In genomic region chr11:116671112-116671844, GRCm38 (mm10) we compare ENCODE assay signal across 7 mouse cellular contexts. TPM values are rescaled to one million over a fixed set of nuclear protein-coding genes. Genes with fewer than 3 reads are reported as not detected.
DNase-seq lines count a peak whose midpoint lies in the region; ATAC-seq and TF ChIP-seq lines count a peak whose summit lies in the region.

No protein-coding gene starts in this region.

- H3K27me3 ChIP-seq in intestine, postnatal 0 days (replicated peaks; ENCODE audit: control insufficient read depth, insufficient read depth, low read length) = no peaks in the 10 kb centered on the region
- no peaks in the 10 kb centered on the region for H3K27me3 ChIP-seq in midbrain, embryonic 12.5 days
- H3K27me3 ChIP-seq in small intestine, adult 2 months (ENCODE audit: control insufficient read depth, insufficient read depth, low read length) = no peaks in the 10 kb centered on the region

- peak; percentile 98 for DNase-seq in adrenal gland, adult 8-10 months
- peak; percentile 97 for DNase-seq in embryo, embryonic 9.5 days (ENCODE audit: extremely low spot score)
- DNase-seq in gastrocnemius, postnatal 4 days (ENCODE audit: low spot score in 2 of 2) = peak; percentile 94 to 97
- peak; percentile 98 for DNase-seq in left cerebral cortex, postnatal 4 days

- H3K9ac ChIP-seq in intestine, postnatal 0 days (ENCODE audit: low read depth, low read length) = peak overlapping the region; percentile 72
- peak overlapping the region; percentile 84 for H3K9ac ChIP-seq in midbrain, embryonic 12.5 days (replicated peaks)

- TF ChIP-seq POLR2A in small intestine, adult 2 months (IDR thresholded peaks at IDR 0.05; ENCODE audit: low read depth, low read length) = peak; percentile 76

- WGBS in intestine, postnatal 0 days = 2% methylated on average over 45 of the region's 45 CpGs
- WGBS in midbrain, embryonic 12.5 days = 1% methylated on average over 45 of the region's 45 CpGs
- WGBS in small intestine, adult 2 months = under 1% methylated on average over 45 of the region's 45 CpGs

- ATAC-seq in intestine, postnatal 0 days = peak; percentile 84
- peak; percentile 87 for ATAC-seq in midbrain, embryonic 12.5 days (ENCODE audit: low FRiP score, low read depth)

- peaks cover 9% of the 10 kb centered on the region for H3K4me1 ChIP-seq in intestine, postnatal 0 days (replicated peaks; ENCODE audit: control insufficient read depth, insufficient read depth, low read length)
- peaks cover 31% of the 10 kb centered on the region for H3K4me1 ChIP-seq in midbrain, embryonic 12.5 days
- peaks cover 17% of the 10 kb centered on the region; the same call in 1 of the 2 replicates for H3K4me1 ChIP-seq in small intestine, adult 2 months (ENCODE audit: control insufficient read depth, insufficient read depth, insufficient read length, low read length)

- H3K9me3 ChIP-seq in intestine, postnatal 0 days (ENCODE audit: control insufficient read depth) = no peaks in the 10 kb centered on the region
- no peaks in the 10 kb centered on the region for H3K9me3 ChIP-seq in midbrain, embryonic 12.5 days

- intact Hi-C loops in left cerebral cortex, postnatal 4 days (cut with DNase I) = no loop called here

- peak overlapping the region; percentile 58 for H3K4me3 ChIP-seq in intestine, postnatal 0 days (ENCODE audit: low read depth, low read length)
- H3K4me3 ChIP-seq in midbrain, embryonic 12.5 days = peak overlapping the region; percentile 70
- H3K4me3 ChIP-seq in small intestine, adult 2 months (ENCODE audit: low read depth, low read length) = peak overlapping the region; percentile 89

- peak overlapping the region; percentile 74 for H3K27ac ChIP-seq in intestine, postnatal 0 days (ENCODE audit: low read depth, low read length)
- H3K27ac ChIP-seq in midbrain, embryonic 12.5 days (replicated peaks) = peak overlapping the region; percentile 43
- peak overlapping the region; percentile 64 for H3K27ac ChIP-seq in small intestine, adult 2 months (ENCODE audit: insufficient read depth, low read depth, low read length)

- H3K4me2 ChIP-seq in intestine, postnatal 0 days (replicated peaks; ENCODE audit: low read depth) = peak overlapping the region; percentile 77
- peak overlapping the region; percentile 91 for H3K4me2 ChIP-seq in midbrain, embryonic 12.5 days (replicated peaks)

- peaks cover 33% of the 10 kb centered on the region for H3K36me3 ChIP-seq in intestine, postnatal 0 days (ENCODE audit: control insufficient read depth, insufficient read depth)
- peaks cover 31% of the 10 kb centered on the region for H3K36me3 ChIP-seq in midbrain, embryonic 12.5 days
- peaks cover 26% of the 10 kb centered on the region for H3K36me3 ChIP-seq in small intestine, adult 2 months (ENCODE audit: control insufficient read depth, insufficient read depth, low read length)

- peak; percentile 86 for TF ChIP-seq CTCF in intestine, postnatal 0 days (IDR thresholded peaks at IDR 0.05; ENCODE audit: low read depth)
- peak; percentile 92 for TF ChIP-seq CTCF in small intestine, adult 2 months (IDR thresholded peaks at IDR 0.05; ENCODE audit: extremely low read depth, insufficient read length, insufficient replicate concordance, low read depth, low read length)

RNA-seq across cellular contexts. Expression of gene Cygb, which starts 17.2 kb away (rescaled TPM):
- total RNA-seq in adrenal gland, adult 8-10 months (2022) = 10 to 100 TPM; 33.4 to 64.8 (median 48.2) TPM
- total RNA-seq in gastrocnemius, postnatal 4 days (2021) = 10 to 100 TPM; 26.5 to 30.5 TPM
- 17.5 and 20.2 TPM in 2 replicates for polyA plus RNA-seq in intestine, postnatal 0 days (2015; fragmentation: Nextera tagmentation; extraction: Ambion mirVana)
- total RNA-seq in left cerebral cortex, postnatal 4 days (2021) = 10 to 100 TPM; 17.1 to 20.6 TPM
- polyA plus RNA-seq in midbrain, embryonic 12.5 days (2016; fragmentation: Nextera tagmentation; extraction: Ambion mirVana) = 2.8 and 3.5 TPM in 2 replicates
- polyA plus RNA-seq in small intestine, adult 2 months (2012; rRNA removed) = 14.2 and 23.7 TPM in 2 replicates

RNA-seq across cellular contexts. Expression of gene Prcd, which starts 17.9 kb away (rescaled TPM):
- total RNA-seq in adrenal gland, adult 8-10 months (2022) = 10 to 100 TPM; 16.6 to 27.2 (median 22.8) TPM
- total RNA-seq in gastrocnemius, postnatal 4 days (2021) = under 1 TPM; 0.86 to 0.91 TPM
- polyA plus RNA-seq in intestine, postnatal 0 days (2015; fragmentation: Nextera tagmentation; extraction: Ambion mirVana) = 0.84 and 1.1 TPM in 2 replicates
- total RNA-seq in left cerebral cortex, postnatal 4 days (2021) = 1 to 10 TPM in 1 of 2 experiments, under 1 TPM in 1; 0.98 to 2.2 TPM
- polyA plus RNA-seq in midbrain, embryonic 12.5 days (2016; fragmentation: Nextera tagmentation; extraction: Ambion mirVana) = 0.37 and 0.63 TPM in 2 replicates
- 0.30 TPM in 1 of 2 replicates, not detected in the other for polyA plus RNA-seq in small intestine, adult 2 months (2012; rRNA removed)

RNA-seq across cellular contexts. Expression of gene Rhbdf2, which starts 44.5 kb away (rescaled TPM):
- total RNA-seq in adrenal gland, adult 8-10 months (2022) = 10 to 100 TPM; 13.3 to 20.5 (median 15.0) TPM
- 1 to 10 TPM; 7.4 to 9.1 TPM for total RNA-seq in gastrocnemius, postnatal 4 days (2021)
- 7.6 and 8.4 TPM in 2 replicates for polyA plus RNA-seq in intestine, postnatal 0 days (2015; fragmentation: Nextera tagmentation; extraction: Ambion mirVana)
- 1 to 10 TPM in 1 of 2 experiments, under 1 TPM in 1; 0.90 to 1.5 TPM for total RNA-seq in left cerebral cortex, postnatal 4 days (2021)
- polyA plus RNA-seq in midbrain, embryonic 12.5 days (2016; fragmentation: Nextera tagmentation; extraction: Ambion mirVana) = 1.1 and 1.8 TPM in 2 replicates
- polyA plus RNA-seq in small intestine, adult 2 months (2012; rRNA removed) = 25.3 and 40.8 TPM in 2 replicates

Comparison
In these comparisons a context has a peak if more than half of its experiments do, and no peak if none do; other contexts are left out.
1. Peak in every context shown above with its lines: DNase-seq, ATAC-seq, H3K4me3 ChIP-seq and H3K27ac ChIP-seq.
2. RNA of gene Prcd, which starts 17.9 kb away (total RNA-seq): 16.6 to 27.2 TPM in adrenal gland, adult 8-10 months; 0.98 to 2.2 TPM in left cerebral cortex, postnatal 4 days and 0.86 to 0.91 TPM in gastrocnemius, postnatal 4 days; every median in the first group is over 4 times any median in the second.